Mouse (Mus musculus) stomach, postnatal 0 days (tissue): Measurements from ENCODE around the gene Ric8a.

Source experiments
- CTCF ChIP-seq: IDR thresholded peaks from 2 replicates; pipeline ENCODE4 v1.5.1; 2016; ENCODE audit warnings: antibody characterized with exemption, low read depth, mild to moderate bottlenecking, moderate library complexity
- EP300 ChIP-seq: optimal IDR thresholded peaks from 2 replicates; pipeline ENCODE3; 2016; ENCODE audit warnings: antibody characterized with exemption

GRCm38 (mm10) chr7:140882469-140882803 lies 25.7 kb downstream of the Ric8a start:
- TF ChIP-seq CTCF (no peak), EP300 (no peak)
